Mouse (Mus musculus): ENCODE measurements around the gene Olfr893. TPM values are rescaled to one million over a fixed set of nuclear protein-coding genes. Genes with fewer than 3 reads are reported as not detected.

Olfr893 gene
- total and polyA plus RNA-seq, 3 experiments = not detected

DNA sequence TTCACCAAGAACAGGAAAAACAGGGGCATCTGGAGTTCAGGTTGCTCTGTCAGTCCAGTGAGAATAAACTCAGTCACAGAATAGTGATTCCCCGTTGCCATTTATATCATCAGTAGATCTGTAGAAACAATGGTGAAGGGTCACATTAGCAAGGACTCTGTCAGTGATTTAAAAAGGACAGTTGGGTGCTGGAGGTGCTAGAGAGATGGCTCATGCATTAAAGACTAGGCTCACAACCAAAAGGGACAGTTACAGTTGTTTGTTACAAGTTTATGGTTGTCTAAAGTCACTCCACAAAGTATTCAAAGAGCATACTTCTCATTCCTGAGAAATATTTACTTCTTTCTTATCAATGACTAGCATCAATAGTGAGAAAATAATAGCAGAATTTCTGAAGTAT, 27.4 kb upstream of the Olfr893 start, which contains the start of gene Olfr891:
TSS of gene Olfr891 (minus strand) at position 101 of the 400 bp plus-strand sequence.
- Histone ChIP-seq H3K9me3 (replicated peaks; ENCODE audit: low read length) (peaks cover 2% of the 10 kb centered on the region), H3K36me3 (replicated peaks in 1 of 2; ENCODE audit: control insufficient read depth in 1 of 2, insufficient read depth in 1 of 2, low read length in 1 of 2) (no peaks in the 10 kb centered on the region), H3K79me2 (replicated peaks; ENCODE audit: control insufficient read depth, extremely low read depth, insufficient read depth, poor library complexity, severe bottlenecking) (no peaks in the 10 kb centered on the region), H3K27ac (ENCODE audit: insufficient read depth, low read depth) (no peak within 1 kb of the TSS), H3K4me2 (ENCODE audit: insufficient read depth, low read depth, poor library complexity, severe bottlenecking) (no peak within 1 kb of the TSS), H3K9ac (ENCODE audit: insufficient read depth, low read depth) (no peak within 1 kb of the TSS), H3K4me1 (ENCODE audit: control insufficient read depth in 1 of 2, insufficient read depth in 2 of 2) (no peaks in the 10 kb centered on the region), H3K4me3 (replicated peaks in 1 of 3; ENCODE audit: low read depth in 2 of 3, low read length in 2 of 3, poor library complexity in 1 of 3) (no peak within 1 kb of the TSS), H3K27me3 (replicated peaks) (no peaks in the 10 kb centered on the region)
- dilution Hi-C loops (cut with MboI; ENCODE audit: extremely low pct_ligation_motif_present, extremely low pct_unique_long_range_greater_than_20kb, low sequenced_read_pairs) = no loop called here
- in situ Hi-C loops (cut with MboI; ENCODE audit: low pct_ligation_motif_present, low pct_unique_long_range_greater_than_20kb, low sequenced_read_pairs) = no loop called here
- DNase-seq (ENCODE audit: extremely low read depth) = no peak
- TF ChIP-seq HCFC1 (IDR thresholded peaks at IDR 0.05; ENCODE audit: low read depth, low read length) = no peak
- no peak for TF ChIP-seq ZMIZ1 (IDR thresholded peaks at IDR 0.05; ENCODE audit: low read depth, low read length)

DNA sequence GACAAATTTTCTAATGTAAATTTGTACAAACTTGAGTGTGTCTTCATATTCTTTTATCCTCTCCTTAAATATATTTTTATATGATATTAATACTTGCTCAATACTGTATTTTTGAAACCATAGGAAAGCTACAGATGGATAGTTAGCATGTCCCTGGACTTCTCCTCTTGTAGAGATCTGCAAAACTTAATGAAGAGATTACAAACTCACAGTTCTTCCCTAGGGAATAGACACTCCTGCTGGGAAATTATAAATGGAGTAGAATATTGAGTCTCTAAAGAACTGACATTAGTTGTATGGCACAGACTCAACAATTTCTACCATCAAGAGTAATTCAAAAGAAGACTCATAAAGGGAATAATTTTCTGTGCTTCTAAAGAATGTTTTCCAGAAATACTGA, 9.6 kb downstream of the Olfr893 start, which contains the start of gene Olfr894:
TSS of gene Olfr894 (plus strand) at position 301 of the 400 bp plus-strand sequence.
- H3K27me3 ChIP-seq (replicated peaks) = no peaks in the 10 kb centered on the region
- H3K9ac ChIP-seq (ENCODE audit: insufficient read depth, low read depth) = no peak within 1 kb of the TSS
- in situ Hi-C loops (cut with MboI; ENCODE audit: low pct_ligation_motif_present, low pct_unique_long_range_greater_than_20kb, low sequenced_read_pairs) (no loop called here), dilution Hi-C loops (cut with MboI; ENCODE audit: extremely low pct_ligation_motif_present, extremely low pct_unique_long_range_greater_than_20kb, low sequenced_read_pairs) (no loop called here)
- H3K4me3 ChIP-seq (replicated peaks in 1 of 3; ENCODE audit: low read depth in 2 of 3, low read length in 2 of 3, poor library complexity in 1 of 3) = no peak within 1 kb of the TSS
- H3K4me2 ChIP-seq (ENCODE audit: insufficient read depth, low read depth, poor library complexity, severe bottlenecking) = no peak within 1 kb of the TSS
- H3K9me3 ChIP-seq (replicated peaks; ENCODE audit: low read length) = no peaks in the 10 kb centered on the region
- H3K27ac ChIP-seq (ENCODE audit: insufficient read depth, low read depth) = no peak within 1 kb of the TSS
- H3K79me2 ChIP-seq (replicated peaks; ENCODE audit: control insufficient read depth, extremely low read depth, insufficient read depth, poor library complexity, severe bottlenecking) = no peaks in the 10 kb centered on the region
- TF ChIP-seq GABPA (IDR thresholded peaks at IDR 0.05; ENCODE audit: insufficient replicate concordance, low read depth, low read length) = no peak
- no peak for TF ChIP-seq ZC3H11A (IDR thresholded peaks at IDR 0.05; ENCODE audit: low read depth, low read length)
- TF ChIP-seq CHD2 (IDR thresholded peaks at IDR 0.05; ENCODE audit: low read length) = no peak
- no peak for TF ChIP-seq NELFE (IDR thresholded peaks at IDR 0.05; ENCODE audit: low read depth, low read length)
- no peak for TF ChIP-seq MAZ (IDR thresholded peaks at IDR 0.05; ENCODE audit: low read depth, low read length)
- TF ChIP-seq PAX5 (IDR thresholded peaks at IDR 0.05; ENCODE audit: low read length) = no peak
- no peak for TF ChIP-seq JUN (IDR thresholded peaks at IDR 0.05; ENCODE audit: insufficient read depth, low read depth, low read length)
- TF ChIP-seq MAX (IDR thresholded peaks at IDR 0.05; ENCODE audit: low read length) = no peak
- TF ChIP-seq ZMIZ1 (IDR thresholded peaks at IDR 0.05; ENCODE audit: low read depth, low read length) = no peak
- DNase-seq (ENCODE audit: extremely low read depth) = no peak
- H3K36me3 ChIP-seq (replicated peaks in 1 of 2; ENCODE audit: control insufficient read depth in 1 of 2, insufficient read depth in 1 of 2, low read length in 1 of 2) = no peaks in the 10 kb centered on the region
- H3K4me1 ChIP-seq (ENCODE audit: control insufficient read depth in 1 of 2, insufficient read depth in 2 of 2) = no peaks in the 10 kb centered on the region

DNA sequence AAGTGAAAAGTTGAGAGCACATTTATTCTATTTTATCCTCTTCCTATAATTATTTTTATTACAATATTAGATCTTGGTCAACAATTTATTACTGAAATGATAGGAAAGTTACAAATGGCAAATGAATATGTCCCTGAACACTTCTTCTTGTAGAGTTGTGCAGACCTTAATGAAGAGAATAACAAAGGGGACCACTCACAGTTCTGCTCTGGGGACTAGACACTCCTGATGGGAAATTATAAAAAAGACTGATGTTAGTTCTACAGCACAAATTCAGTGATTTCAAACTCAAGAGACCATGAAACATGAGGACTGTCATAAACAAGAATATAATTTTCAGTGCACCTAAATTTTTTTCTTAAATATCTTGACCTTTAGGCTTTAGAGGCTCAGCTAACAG, 44.3 kb downstream of the Olfr893 start, which contains the start of gene Olfr143:
TSS of gene Olfr143 (plus strand) at position 301 of the 400 bp plus-strand sequence.
- dilution Hi-C loops (cut with MboI; ENCODE audit: extremely low pct_ligation_motif_present, extremely low pct_unique_long_range_greater_than_20kb, low sequenced_read_pairs) = no loop called here
- H3K4me3 ChIP-seq (replicated peaks in 1 of 3; ENCODE audit: low read depth in 2 of 3, low read length in 2 of 3, poor library complexity in 1 of 3) = no peak within 1 kb of the TSS
- TF ChIP-seq CHD2 (IDR thresholded peaks at IDR 0.05; ENCODE audit: low read length) = no peak
- no peak for TF ChIP-seq JUND (conservative IDR thresholded peaks at IDR 0.05; ENCODE audit: low read depth, low read length)
- TF ChIP-seq GABPA (IDR thresholded peaks at IDR 0.05; ENCODE audit: insufficient replicate concordance, low read depth, low read length) = no peak
- TF ChIP-seq TBP (conservative IDR thresholded peaks at IDR 0.05; ENCODE audit: low read depth, low read length) = no peak
- TF ChIP-seq ZNF384 (IDR thresholded peaks at IDR 0.05; ENCODE audit: low read depth, low read length) = no peak
- TF ChIP-seq EP300 (IDR thresholded peaks at IDR 0.05; ENCODE audit: low read length) = no peak
- no peak for TF ChIP-seq USF2 (conservative IDR thresholded peaks at IDR 0.05; ENCODE audit: low read depth, low read length)
- no peak for TF ChIP-seq MXI1 (IDR thresholded peaks at IDR 0.05; ENCODE audit: low read depth, low read length)
- no peak for TF ChIP-seq KAT2A (IDR thresholded peaks at IDR 0.05; ENCODE audit: insufficient replicate concordance, low read length)
- no peak for TF ChIP-seq PAX5 (IDR thresholded peaks at IDR 0.05; ENCODE audit: low read length)
- no peak for TF ChIP-seq MAX (IDR thresholded peaks at IDR 0.05; ENCODE audit: low read length)
- TF ChIP-seq SIN3A (IDR thresholded peaks at IDR 0.05; ENCODE audit: low read length) = no peak
- no peak for TF ChIP-seq E2F4 (IDR thresholded peaks at IDR 0.05; ENCODE audit: insufficient replicate concordance, low read depth, low read length)
- no peak for TF ChIP-seq NRF1 (IDR thresholded peaks at IDR 0.05; ENCODE audit: low read depth, low read length)
- TF ChIP-seq RCOR1 (conservative IDR thresholded peaks at IDR 0.05; ENCODE audit: low read depth, low read length) = no peak
- no peak for TF ChIP-seq IRF4 (IDR thresholded peaks at IDR 0.05; ENCODE audit: low read depth, low read length)
- no peak for TF ChIP-seq CHD1 (IDR thresholded peaks at IDR 0.05; ENCODE audit: low read depth, low read length)
- no peak for TF ChIP-seq SMC3 (IDR thresholded peaks at IDR 0.05; ENCODE audit: low read depth, low read length)
- TF ChIP-seq MYC (IDR thresholded peaks at IDR 0.05; ENCODE audit: low read depth, low read length) = no peak
- TF ChIP-seq ETS1 (conservative IDR thresholded peaks at IDR 0.05; ENCODE audit: low read depth, low read length) = no peak
- H3K4me1 ChIP-seq (ENCODE audit: control insufficient read depth in 1 of 2, insufficient read depth in 2 of 2) = no peaks in the 10 kb centered on the region
- H3K4me2 ChIP-seq (ENCODE audit: insufficient read depth, low read depth, poor library complexity, severe bottlenecking) = no peak within 1 kb of the TSS
- no peaks in the 10 kb centered on the region for H3K9me3 ChIP-seq (replicated peaks; ENCODE audit: low read length)
- H3K36me3 ChIP-seq (replicated peaks in 1 of 2; ENCODE audit: control insufficient read depth in 1 of 2, insufficient read depth in 1 of 2, low read length in 1 of 2) = no peaks in the 10 kb centered on the region
- H3K9ac ChIP-seq (ENCODE audit: insufficient read depth, low read depth) = no peak within 1 kb of the TSS
- no peak within 1 kb of the TSS for H3K27ac ChIP-seq (ENCODE audit: insufficient read depth, low read depth)
- in situ Hi-C loops (cut with MboI; ENCODE audit: low pct_ligation_motif_present, low pct_unique_long_range_greater_than_20kb, low sequenced_read_pairs) = no loop called here
- no peaks in the 10 kb centered on the region for H3K79me2 ChIP-seq (replicated peaks; ENCODE audit: control insufficient read depth, extremely low read depth, insufficient read depth, poor library complexity, severe bottlenecking)
- no peak for DNase-seq (ENCODE audit: extremely low read depth)
- no peaks in the 10 kb centered on the region for H3K27me3 ChIP-seq (replicated peaks)
